Mouse (Mus musculus): Measurements from ENCODE around the gene Msi2. TPM values are rescaled to one million over a fixed set of nuclear protein-coding genes. Genes with fewer than 3 reads are reported as not detected.

Gene Msi2
- polyA plus RNA-seq, 1 experiment from 2014 or later: 10.0 TPM

DNA sequence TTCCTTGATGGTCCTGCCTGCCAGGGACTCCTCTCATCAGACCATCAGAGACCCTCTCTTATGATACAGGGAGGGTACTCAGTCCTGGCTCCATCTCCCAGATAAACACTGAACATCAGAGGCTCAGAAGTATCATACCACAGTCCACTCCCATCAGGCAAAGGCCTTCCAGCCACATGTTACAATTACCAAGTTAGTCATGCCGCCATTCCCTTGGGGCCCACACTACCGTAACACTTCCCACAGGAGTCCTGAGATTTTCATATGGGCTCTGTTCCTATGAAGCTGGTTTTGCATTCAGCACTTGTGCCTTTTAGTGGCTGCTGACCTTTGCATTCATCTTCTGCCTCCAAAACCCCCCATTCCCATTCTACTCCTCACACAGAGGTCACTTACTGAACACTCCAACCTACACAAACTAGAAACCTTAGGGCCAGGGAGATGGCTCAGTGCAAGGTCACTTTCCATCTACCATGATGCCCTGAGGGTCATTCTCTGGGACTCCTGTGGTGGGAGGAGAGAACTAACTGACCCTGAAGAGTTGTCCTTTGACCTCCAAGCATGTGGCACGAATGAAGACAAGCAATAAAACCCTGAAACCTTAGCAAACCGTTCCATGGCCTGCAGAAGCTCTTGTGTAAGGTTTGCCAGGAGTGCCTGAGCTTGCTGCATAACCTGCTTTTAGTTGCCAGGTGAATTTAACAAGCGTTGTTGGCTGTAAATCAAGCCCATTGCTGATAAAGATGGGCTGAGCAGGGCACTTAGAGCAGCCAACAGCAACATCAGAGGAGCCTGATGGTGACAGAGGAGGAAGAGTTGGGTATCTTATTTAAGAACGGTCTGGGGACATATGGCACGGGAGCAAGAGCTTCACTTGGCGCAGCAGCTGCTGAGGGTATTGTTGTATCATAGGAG is 323.0 kb downstream of the Msi2 start:
- Histone ChIP-seq H3K9ac (ENCODE audit: low read depth, low read length) (no peak overlapping the region), H3K27ac (ENCODE audit: low read length) (peak overlapping the region; percentile 36)

DNA sequence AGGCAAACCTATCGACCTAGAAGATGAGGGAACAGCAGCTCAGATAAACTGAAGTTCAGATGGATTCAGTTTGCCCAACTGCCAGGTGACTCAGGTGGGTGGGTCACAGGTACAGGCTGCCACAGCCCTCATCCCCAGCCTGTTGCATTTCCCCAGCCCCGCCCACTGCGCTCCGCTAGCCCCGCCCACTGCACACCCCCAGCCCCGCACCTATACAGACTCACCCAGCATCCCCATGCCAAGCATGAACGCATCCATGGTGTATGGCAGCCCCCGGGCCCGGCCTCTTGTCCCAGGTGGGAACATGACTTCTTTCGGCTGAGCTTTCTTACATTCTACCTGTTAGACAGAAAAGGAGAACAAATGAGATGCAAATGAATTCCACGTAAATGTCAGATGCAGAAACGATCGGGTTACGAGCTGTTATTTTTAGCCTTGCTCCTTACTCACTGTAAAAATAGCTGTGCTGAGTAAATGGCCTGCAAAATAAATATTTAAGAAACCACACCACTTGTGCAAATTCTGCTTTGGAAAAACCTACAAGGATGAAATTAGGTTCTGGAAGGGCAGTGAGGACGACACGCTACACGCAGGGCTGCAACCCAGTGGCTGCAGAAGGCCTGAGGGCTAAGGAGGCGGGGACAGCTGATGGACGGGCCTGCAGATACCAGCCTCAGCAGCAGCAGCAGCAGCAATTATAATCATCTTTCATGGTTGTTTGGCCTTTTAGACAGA is 323.8 kb downstream of the Msi2 start:
- WGBS: 62% methylated on average over 19 of the region's 19 CpGs
- Histone ChIP-seq H3K9me3 (ENCODE audit: control insufficient read depth, low read length) (no peaks in the 10 kb centered on the region), H3K4me2 (ENCODE audit: low read depth, low read length) (no peak overlapping the region), H3K9ac (ENCODE audit: low read depth, low read length) (no peak overlapping the region), H3K27ac (ENCODE audit: low read length) (peak overlapping the region; percentile 36; the same call in 1 of the 2 replicates), H3K4me3 (ENCODE audit: low read length) (no peak overlapping the region), H3K4me1 (ENCODE audit: control insufficient read depth, insufficient read depth, low read length) (peaks cover 18% of the 10 kb centered on the region), H3K27me3 (replicated peaks; ENCODE audit: control insufficient read depth, insufficient read depth, low read length) (no peaks in the 10 kb centered on the region), H3K36me3 (ENCODE audit: control insufficient read depth, insufficient read depth, low read length) (no peaks in the 10 kb centered on the region)
- no peak; the same call in 1 of the 2 replicates for ATAC-seq

More for the DNA sequence above, 323.0 kb downstream of the Msi2 start:
- Histone ChIP-seq H3K27me3 (replicated peaks; ENCODE audit: control insufficient read depth, insufficient read depth, low read length) (no peaks in the 10 kb centered on the region), H3K4me1 (ENCODE audit: control insufficient read depth, insufficient read depth, low read length) (peaks cover 21% of the 10 kb centered on the region), H3K9me3 (ENCODE audit: control insufficient read depth, low read length) (no peaks in the 10 kb centered on the region), H3K36me3 (ENCODE audit: control insufficient read depth, insufficient read depth, low read length) (no peaks in the 10 kb centered on the region), H3K4me2 (ENCODE audit: low read depth, low read length) (no peak overlapping the region), H3K4me3 (ENCODE audit: low read length) (no peak overlapping the region)
- no peak for ATAC-seq
- 55% methylated on average over 8 of the region's 8 CpGs for WGBS

DNA sequence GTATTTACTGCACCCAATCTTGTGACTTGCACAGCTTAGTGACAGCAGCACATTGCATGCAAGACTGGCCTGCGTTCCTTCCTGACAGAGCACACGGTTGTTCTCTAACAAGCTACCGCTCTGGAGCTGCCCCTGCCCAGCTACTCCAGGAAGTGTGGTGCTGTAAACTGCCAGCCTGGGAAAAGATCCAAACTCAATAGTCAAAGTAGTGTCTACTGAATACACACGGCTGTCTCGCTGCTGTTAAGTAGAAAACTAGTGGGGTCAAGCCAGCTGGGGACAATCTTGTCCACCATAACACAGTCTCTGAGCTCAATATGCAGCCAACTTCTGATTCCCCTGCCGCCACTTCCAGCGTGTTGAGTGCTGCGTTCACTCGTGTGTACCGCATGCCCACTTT is 325.6 kb downstream of the Msi2 start:
- Histone ChIP-seq H3K9ac (ENCODE audit: low read depth, low read length) (no peak overlapping the region), H3K4me2 (ENCODE audit: low read depth, low read length) (no peak overlapping the region), H3K9me3 (ENCODE audit: control insufficient read depth, low read length) (no peaks in the 10 kb centered on the region), H3K36me3 (ENCODE audit: control insufficient read depth, insufficient read depth, low read length) (no peaks in the 10 kb centered on the region), H3K4me1 (ENCODE audit: control insufficient read depth, insufficient read depth, low read length) (peaks cover 15% of the 10 kb centered on the region), H3K4me3 (ENCODE audit: low read length) (no peak overlapping the region), H3K27me3 (replicated peaks; ENCODE audit: control insufficient read depth, insufficient read depth, low read length) (no peaks in the 10 kb centered on the region), H3K27ac (ENCODE audit: low read length) (no peak overlapping the region)
- ATAC-seq: no peak
- WGBS: 84% methylated on average over 10 of the region's 10 CpGs

DNA sequence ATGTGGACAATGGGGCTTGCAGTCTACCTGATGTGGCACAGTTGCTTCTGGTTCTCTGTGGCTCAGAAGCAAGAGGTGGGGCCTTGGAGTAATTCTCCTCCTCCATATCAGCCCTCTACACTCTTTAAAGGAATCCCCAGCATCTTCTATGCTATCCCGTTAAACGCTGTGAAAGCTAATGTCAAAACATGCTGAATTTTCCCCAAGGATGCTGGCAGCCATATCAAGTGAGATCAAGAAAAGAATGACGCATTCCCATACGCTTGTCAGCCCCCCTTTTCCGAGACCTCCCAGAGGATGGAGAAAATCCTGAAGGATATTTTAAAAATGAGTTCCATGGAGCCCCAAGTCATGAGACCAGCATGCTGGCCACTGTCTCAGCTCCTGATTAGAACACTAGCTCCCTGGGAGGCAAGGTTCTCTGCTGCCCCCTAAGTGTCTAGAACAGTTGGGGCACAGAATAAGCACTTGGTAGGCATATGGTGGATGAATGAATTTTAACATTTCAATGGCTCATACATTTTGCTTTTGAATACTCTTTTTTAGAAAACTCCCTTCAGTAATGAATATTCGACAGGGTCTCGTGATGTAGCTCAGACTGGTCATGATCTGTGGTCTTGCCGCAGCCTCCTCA is 327.0 kb downstream of the Msi2 start:
- H3K4me2 ChIP-seq (ENCODE audit: low read depth, low read length): no peak overlapping the region
- no peak overlapping the region for H3K9ac ChIP-seq (ENCODE audit: low read depth, low read length)
- H3K27ac ChIP-seq (ENCODE audit: low read length): no peak overlapping the region
- no peak for ATAC-seq
- H3K27me3 ChIP-seq (replicated peaks; ENCODE audit: control insufficient read depth, insufficient read depth, low read length): no peaks in the 10 kb centered on the region
- H3K36me3 ChIP-seq (ENCODE audit: control insufficient read depth, insufficient read depth, low read length): no peaks in the 10 kb centered on the region
- no peaks in the 10 kb centered on the region for H3K9me3 ChIP-seq (ENCODE audit: control insufficient read depth, low read length)
- WGBS: 82% methylated on average over 8 of the region's 8 CpGs
- H3K4me3 ChIP-seq (ENCODE audit: low read length): no peak overlapping the region
- peaks cover 15% of the 10 kb centered on the region for H3K4me1 ChIP-seq (ENCODE audit: control insufficient read depth, insufficient read depth, low read length)

DNA sequence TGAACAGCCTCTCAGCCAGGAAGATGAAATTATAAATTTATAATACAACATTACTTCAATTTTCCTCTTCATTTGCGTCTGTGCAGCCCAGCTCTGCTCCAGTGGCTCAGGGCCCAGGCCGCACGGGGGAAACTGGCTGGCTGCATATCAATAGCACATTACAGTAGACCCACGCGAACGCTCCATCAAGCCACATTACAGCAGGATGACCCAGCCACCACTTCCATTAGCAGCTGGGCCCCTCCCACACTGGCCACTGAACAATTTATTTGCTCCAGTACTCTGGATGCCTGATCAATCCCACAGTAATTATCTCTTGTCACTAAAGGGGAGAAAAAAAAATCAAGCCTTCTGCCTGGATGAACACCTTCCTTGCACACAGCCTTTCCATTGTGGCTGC is 328.8 kb downstream of the Msi2 start:
- H3K4me3 ChIP-seq (ENCODE audit: low read length): no peak overlapping the region
- no peaks in the 10 kb centered on the region for H3K36me3 ChIP-seq (ENCODE audit: control insufficient read depth, insufficient read depth, low read length)
- H3K9ac ChIP-seq (ENCODE audit: low read depth, low read length): no peak overlapping the region
- H3K4me2 ChIP-seq (ENCODE audit: low read depth, low read length): no peak overlapping the region
- H3K27ac ChIP-seq (ENCODE audit: low read length): no peak overlapping the region
- no peaks in the 10 kb centered on the region for H3K27me3 ChIP-seq (replicated peaks; ENCODE audit: control insufficient read depth, insufficient read depth, low read length)
- no peaks in the 10 kb centered on the region for H3K9me3 ChIP-seq (ENCODE audit: control insufficient read depth, low read length)
- no peak for ATAC-seq
- WGBS: 93% methylated on average over 6 of the region's 6 CpGs
- 0 out of 2 replicates have a peak, but pooled peaks cover 3% of the 10 kb centered on the region for H3K4me1 ChIP-seq (ENCODE audit: control insufficient read depth, insufficient read depth, low read length)

DNA sequence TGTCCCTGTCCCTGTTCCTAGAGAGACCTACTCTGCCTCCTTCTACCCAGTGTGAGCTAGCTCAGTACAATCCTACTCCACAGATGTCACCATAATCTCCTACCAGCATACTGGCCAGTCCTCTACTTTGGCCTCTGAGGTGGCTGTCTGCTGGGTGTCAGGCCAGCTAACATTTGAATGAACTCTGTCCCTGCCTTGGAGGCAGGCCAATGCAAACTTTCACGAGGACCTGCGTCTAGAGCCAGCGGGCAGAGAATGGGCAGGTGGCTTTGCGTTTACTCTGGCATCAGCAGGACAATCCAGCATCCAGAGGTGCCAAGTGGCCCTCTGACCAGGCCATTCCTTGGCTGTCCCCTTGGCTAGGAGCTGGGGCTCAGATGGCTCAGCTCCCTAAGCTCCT is 331.4 kb downstream of the Msi2 start:
- Histone ChIP-seq H3K36me3 (ENCODE audit: control insufficient read depth, insufficient read depth, low read length) (no peaks in the 10 kb centered on the region), H3K9ac (ENCODE audit: low read depth, low read length) (no peak overlapping the region), H3K4me2 (ENCODE audit: low read depth, low read length) (no peak overlapping the region), H3K4me3 (ENCODE audit: low read length) (no peak overlapping the region), H3K27me3 (replicated peaks; ENCODE audit: control insufficient read depth, insufficient read depth, low read length) (no peaks in the 10 kb centered on the region), H3K9me3 (ENCODE audit: control insufficient read depth, low read length) (no peaks in the 10 kb centered on the region), H3K4me1 (ENCODE audit: control insufficient read depth, insufficient read depth, low read length) (peaks cover 3% of the 10 kb centered on the region; the same call in 1 of the 2 replicates), H3K27ac (ENCODE audit: low read length) (no peak overlapping the region)
- ATAC-seq: no peak
- WGBS: 79% methylated on average over 4 of the region's 4 CpGs

DNA sequence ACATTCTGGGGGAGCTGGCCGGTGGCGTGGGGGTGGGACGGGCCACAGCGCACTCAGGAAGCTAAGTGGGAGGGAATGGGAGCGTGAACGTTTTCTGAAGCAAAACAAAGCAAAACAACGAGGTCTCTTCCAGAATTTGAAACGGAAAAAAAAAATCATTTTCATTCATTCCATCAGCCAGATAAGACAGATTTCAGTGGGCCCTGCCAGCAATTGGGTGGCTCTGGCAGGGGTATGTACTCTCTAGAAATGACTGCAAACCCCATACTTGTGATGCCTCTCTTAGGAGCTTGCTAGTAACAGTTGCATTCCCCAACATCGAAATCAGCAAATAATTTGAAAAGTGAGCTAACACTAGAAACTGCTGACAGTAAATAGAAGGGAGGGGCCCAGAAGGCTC is 335.9 kb downstream of the Msi2 start:
- Histone ChIP-seq H3K9me3 (ENCODE audit: control insufficient read depth, low read length) (no peaks in the 10 kb centered on the region), H3K27me3 (replicated peaks; ENCODE audit: control insufficient read depth, insufficient read depth, low read length) (no peaks in the 10 kb centered on the region), H3K4me1 (ENCODE audit: control insufficient read depth, insufficient read depth, low read length) (peaks cover 16% of the 10 kb centered on the region), H3K4me2 (ENCODE audit: low read depth, low read length) (no peak overlapping the region), H3K9ac (ENCODE audit: low read depth, low read length) (no peak overlapping the region), H3K4me3 (ENCODE audit: low read length) (no peak overlapping the region), H3K36me3 (ENCODE audit: control insufficient read depth, insufficient read depth, low read length) (no peaks in the 10 kb centered on the region), H3K27ac (ENCODE audit: low read length) (no peak overlapping the region)
- 78% methylated on average over 9 of the region's 9 CpGs for WGBS
- no peak for ATAC-seq

DNA sequence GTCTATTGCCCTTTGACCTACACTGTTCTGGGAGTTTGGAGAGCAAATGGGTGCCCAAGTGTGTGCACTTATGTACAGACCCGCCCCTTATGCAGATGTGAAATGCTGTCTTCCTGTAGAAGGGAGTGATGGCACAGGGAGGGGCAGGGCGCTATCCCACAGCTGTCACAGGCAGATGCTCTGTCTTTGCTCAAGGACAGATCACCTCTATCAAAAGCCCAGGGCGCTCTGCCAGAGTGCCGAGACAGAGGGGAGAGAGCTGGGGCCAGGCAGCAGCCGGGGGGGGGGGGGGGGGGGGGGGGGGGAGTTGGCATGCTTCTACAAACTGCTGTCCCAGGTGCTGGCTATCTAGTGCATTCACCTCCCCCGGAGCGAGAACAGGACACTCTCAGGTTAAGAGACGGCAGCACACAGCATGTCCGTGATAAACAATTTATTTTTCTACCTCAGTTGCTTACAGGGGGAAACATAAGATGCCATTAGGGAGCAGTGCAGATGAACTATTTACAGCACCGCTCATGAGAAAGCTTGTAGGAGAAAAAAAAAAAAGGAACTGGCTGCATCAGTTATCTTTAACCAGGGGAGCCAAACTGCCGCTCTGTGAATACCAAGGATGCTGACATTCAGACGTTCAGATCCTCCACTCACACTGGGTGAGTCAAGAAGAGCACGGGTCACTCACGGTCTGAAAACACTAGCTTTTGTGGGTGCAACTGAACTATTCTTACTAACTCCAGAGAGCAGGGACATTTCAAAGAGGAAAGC is 337.0 kb downstream of the Msi2 start:
- WGBS: 53% methylated on average over 11 of the region's 14 CpGs
- no peaks in the 10 kb centered on the region for H3K36me3 ChIP-seq (ENCODE audit: control insufficient read depth, insufficient read depth, low read length)
- no peaks in the 10 kb centered on the region for H3K9me3 ChIP-seq (ENCODE audit: control insufficient read depth, low read length)
- no peaks in the 10 kb centered on the region for H3K27me3 ChIP-seq (replicated peaks; ENCODE audit: control insufficient read depth, insufficient read depth, low read length)
- H3K9ac ChIP-seq (ENCODE audit: low read depth, low read length): no peak overlapping the region
- no peak overlapping the region for H3K4me3 ChIP-seq (ENCODE audit: low read length)
- peak; percentile 52 for ATAC-seq
- H3K4me2 ChIP-seq (ENCODE audit: low read depth, low read length): no peak overlapping the region
- H3K4me1 ChIP-seq (ENCODE audit: control insufficient read depth, insufficient read depth, low read length): peaks cover 16% of the 10 kb centered on the region
- H3K27ac ChIP-seq (ENCODE audit: low read length): no peak overlapping the region
